In the genomic region with DNA sequence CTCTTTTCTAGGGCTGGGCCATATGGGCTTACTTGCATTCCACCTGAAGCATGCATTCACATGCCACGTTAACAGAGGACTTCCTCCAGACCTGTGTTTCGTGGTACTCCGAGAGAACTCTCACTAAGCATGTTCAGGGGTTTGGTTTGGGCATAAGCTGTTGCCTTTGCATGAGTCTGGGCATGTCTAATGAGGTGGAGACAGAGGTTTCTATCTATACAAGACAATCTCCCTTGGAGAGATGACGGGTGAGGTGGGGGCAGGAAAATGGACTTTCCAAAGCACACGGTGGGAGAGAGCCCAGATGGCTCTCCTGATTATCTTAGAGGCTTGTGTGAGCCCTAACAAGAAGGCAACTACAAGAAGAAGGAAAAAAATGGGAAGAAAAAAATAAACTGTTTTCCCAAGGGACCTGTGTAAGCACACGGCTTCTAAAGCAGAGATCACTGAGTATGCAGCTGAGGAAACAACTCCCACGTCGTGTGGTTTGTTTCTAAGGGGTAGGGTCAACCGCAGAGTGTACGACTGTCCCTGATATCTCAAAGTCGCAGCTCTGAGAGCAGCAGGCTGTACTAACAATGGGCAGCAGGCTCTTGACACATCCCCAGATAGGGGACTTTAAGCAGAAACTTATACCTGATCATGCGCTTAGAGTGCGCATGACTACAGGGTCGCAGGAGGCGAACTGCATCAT, we compare ENCODE assay signal across 18 mouse cellular contexts. TPM values are rescaled to one million over a fixed set of nuclear protein-coding genes. Genes with fewer than 3 reads are reported as not detected.
DNase-seq lines count a peak whose midpoint lies in the region; ATAC-seq lines count a peak whose summit lies in the region.
"Had no signal": no experiment of that assay in that cellular context is flagged by ENCODE, and none has a peak within 500 bp of the region (broad histone marks: within the 10 kb centered on the region; RNA-seq: fewer than 3 reads in every experiment).

No protein-coding gene starts in this region.

- H3K27ac ChIP-seq in limb, embryonic 13.5 days, result peak overlapping the region; percentile 69; the same call in 1 of the 2 replicates
- H3K27ac ChIP-seq: forebrain, embryonic 12.5 days; intestine, embryonic 15.5 days; macrophage had no signal

- H3K9ac ChIP-seq in limb, embryonic 13.5 days, result no peak overlapping the region
- H3K9ac ChIP-seq: forebrain, embryonic 12.5 days; intestine, embryonic 15.5 days had no signal

- H3K27me3 ChIP-seq in megakaryocyte, embryonic 14.5 days (replicated peaks), result no peaks in the 10 kb centered on the region
- H3K27me3 ChIP-seq in limb, embryonic 13.5 days, result no peaks in the 10 kb centered on the region
- H3K27me3 ChIP-seq: forebrain, embryonic 12.5 days; intestine, embryonic 15.5 days had no signal

- H3K4me1 ChIP-seq in megakaryocyte, embryonic 14.5 days, result peaks cover 65% of the 10 kb centered on the region
- H3K4me1 ChIP-seq in limb, embryonic 13.5 days, result peaks cover 41% of the 10 kb centered on the region
- H3K4me1 ChIP-seq: forebrain, embryonic 12.5 days; intestine, embryonic 15.5 days had no signal

- H3K36me3 ChIP-seq in megakaryocyte, embryonic 14.5 days (replicated peaks; ENCODE audit: low read length), result peaks cover 23% of the 10 kb centered on the region
- no peaks in the 10 kb centered on the region for H3K36me3 ChIP-seq in limb, embryonic 13.5 days
- H3K36me3 ChIP-seq: forebrain, embryonic 12.5 days; intestine, embryonic 15.5 days had no signal

- no peaks in the 10 kb centered on the region for H3K9me3 ChIP-seq in megakaryocyte, embryonic 14.5 days
- no peaks in the 10 kb centered on the region for H3K9me3 ChIP-seq in limb, embryonic 13.5 days
- H3K9me3 ChIP-seq: forebrain, embryonic 12.5 days; intestine, embryonic 15.5 days had no signal

- peak overlapping the region; percentile 88 for H3K4me3 ChIP-seq in megakaryocyte, embryonic 14.5 days (replicated peaks)
- no peak overlapping the region for H3K4me3 ChIP-seq in limb, embryonic 13.5 days
- H3K4me3 ChIP-seq: forebrain, embryonic 12.5 days; intestine, embryonic 15.5 days; myocyte had no signal

- peak; percentile 17 for DNase-seq in embryo, embryonic 10 days (ENCODE audit: low spot score)
- DNase-seq in embryo, embryonic 9.5 days (ENCODE audit: extremely low spot score), result no peak
- DNase-seq in adrenal gland, postnatal 4 days (ENCODE audit: low spot score in 2 of 2), result no peak
- no peak for DNase-seq in lung, postnatal 14 days
- DNase-seq: adrenal gland, postnatal 25 days; cerebellum, adult 11 months; cerebellum, postnatal 25 days; gastrocnemius, postnatal 36 days; thymus, adult 2 months had no signal

- ATAC-seq in megakaryocyte, adult 5-6 weeks (ENCODE audit: poor library complexity, severe bottlenecking), result no peak
- ATAC-seq in limb, embryonic 13.5 days (ENCODE audit: low FRiP score, low read depth), result no peak
- peak; percentile 94 for ATAC-seq in megakaryocyte progenitor cell, adult 5-6 weeks (replicated peaks; ENCODE audit: poor library complexity)
- ATAC-seq: activated CD4-positive, CD25-positive, alpha-beta regulatory T cell, adult 4 months; intestine, embryonic 15.5 days had no signal

- no peak overlapping the region for H3K4me2 ChIP-seq in limb, embryonic 13.5 days (replicated peaks)
- H3K4me2 ChIP-seq: forebrain, embryonic 12.5 days; intestine, embryonic 15.5 days had no signal

- 74% methylated on average over 15 of the region's 15 CpGs for whole genome bisulfite sequencing in limb, embryonic 13.5 days

RNA-seq across cellular contexts. Expression of gene Intu, which starts 50.7 kb away (rescaled TPM):
- 1.3 TPM in 1 of 2 replicates, not detected in the other for polyA plus RNA-seq in megakaryocyte, embryonic 14.5 days (2012; ENCODE audit: insufficient read depth, low replicate concordance)
- total RNA-seq in megakaryocyte, adult 5-6 weeks (2015), result 0.56 and 1.4 TPM in 2 replicates
- 0.61 and 0.73 TPM in 2 replicates for total RNA-seq in megakaryocyte, adult 5-6 weeks (2017)
- polyA plus RNA-seq in limb, embryonic 13.5 days (2015; fragmentation: Nextera tagmentation; extraction: Ambion mirVana), result 3.0 and 3.3 TPM in 2 replicates
- 2.9 and 3.7 TPM in 2 replicates for total RNA-seq in megakaryocyte progenitor cell, adult 5-6 weeks (2015)
- total RNA-seq in megakaryocyte progenitor cell, adult 5-6 weeks (2017), result 2.5 and 3.0 TPM in 2 replicates
- 1 to 10 TPM; 3.1 to 3.5 TPM for total RNA-seq in adrenal gland, postnatal 4 days (2021)
